26 mouse cellular contexts compared by ENCODE assay signal in the genomic region with DNA sequence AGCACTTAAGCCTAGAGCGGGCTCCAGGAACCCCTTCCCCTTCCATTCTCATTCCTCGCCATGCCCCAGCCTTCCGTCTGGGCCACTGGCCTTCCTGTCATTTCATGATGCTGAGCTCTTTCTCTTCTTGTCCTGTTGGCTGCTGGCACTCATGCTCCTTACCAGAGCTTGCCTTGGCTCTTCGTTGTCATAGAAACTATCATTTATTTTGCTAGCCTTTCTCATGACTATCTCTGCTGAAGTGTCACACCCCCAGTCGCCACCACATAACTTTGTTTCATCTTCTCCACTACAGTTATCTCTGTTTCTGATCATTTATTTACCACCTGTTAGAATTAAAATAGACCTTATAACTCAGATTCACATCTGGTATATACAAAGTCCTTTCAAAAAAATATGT.
"Had no signal": no experiment of that assay in that cellular context is flagged by ENCODE, and none has a peak within 500 bp of the region (broad histone marks: within the 10 kb centered on the region; RNA-seq: fewer than 3 reads in every experiment).

No protein-coding gene starts in this region.

- H3K4me2 ChIP-seq: embryonic facial prominence, embryonic 12.5 days; embryonic facial prominence, embryonic 13.5 days; embryonic facial prominence, embryonic 15.5 days; forebrain, embryonic 12.5 days; forebrain, embryonic 13.5 days; forebrain, embryonic 15.5 days had no signal

- H3K27ac ChIP-seq: embryonic facial prominence, embryonic 10.5 days; embryonic facial prominence, embryonic 12.5 days; embryonic facial prominence, embryonic 13.5 days; embryonic facial prominence, embryonic 15.5 days; forebrain, embryonic 10.5 days; forebrain, embryonic 12.5 days; forebrain, embryonic 13.5 days; forebrain, embryonic 15.5 days; gastrocnemius, adult 2 months; heart, adult 2 months had no signal

- DNase-seq: cerebellum, adult 9-11 months; cerebellum, postnatal 10 days; cerebellum, postnatal 14 days; cerebellum, postnatal 25 days; cerebellum, postnatal 36 days; embryo, embryonic 11 days; forebrain, postnatal 0 days; gastrocnemius, adult 2 months; gastrocnemius, postnatal 10 days; gastrocnemius, postnatal 14 days; gastrocnemius, postnatal 25 days; gastrocnemius, postnatal 36 days; heart, adult 11 months; heart, adult 18-20 months; heart, adult 2 months had no signal

- H3K9ac ChIP-seq: embryonic facial prominence, embryonic 12.5 days; embryonic facial prominence, embryonic 13.5 days; embryonic facial prominence, embryonic 15.5 days; forebrain, embryonic 12.5 days; forebrain, embryonic 13.5 days; forebrain, embryonic 15.5 days; forebrain, postnatal 0 days had no signal

- H3K4me3 ChIP-seq: embryonic facial prominence, embryonic 10.5 days; embryonic facial prominence, embryonic 12.5 days; embryonic facial prominence, embryonic 13.5 days; embryonic facial prominence, embryonic 15.5 days; erythroblast, embryonic 14.5 days; forebrain, embryonic 10.5 days; forebrain, embryonic 12.5 days; forebrain, embryonic 13.5 days; forebrain, embryonic 15.5 days; gastrocnemius, adult 2 months; heart, adult 2 months had no signal

- H3K9me3 ChIP-seq: embryonic facial prominence, embryonic 10.5 days; embryonic facial prominence, embryonic 12.5 days; embryonic facial prominence, embryonic 13.5 days; embryonic facial prominence, embryonic 15.5 days; forebrain, embryonic 10.5 days; forebrain, embryonic 12.5 days; forebrain, embryonic 13.5 days; forebrain, embryonic 15.5 days had no signal

- H3K36me3 ChIP-seq: embryonic facial prominence, embryonic 12.5 days; embryonic facial prominence, embryonic 13.5 days had no signal

- ATAC-seq: forebrain, embryonic 13.5 days; forebrain, embryonic 14.5 days; forebrain, embryonic 15.5 days; forebrain, embryonic 16.5 days; forebrain, postnatal 0 days had no signal

- H3K27me3 ChIP-seq: embryonic facial prominence, embryonic 12.5 days; embryonic facial prominence, embryonic 13.5 days; embryonic facial prominence, embryonic 15.5 days; forebrain, embryonic 12.5 days; forebrain, embryonic 13.5 days; forebrain, embryonic 15.5 days had no signal

- H3K4me1 ChIP-seq: embryonic facial prominence, embryonic 10.5 days; embryonic facial prominence, embryonic 12.5 days; embryonic facial prominence, embryonic 13.5 days; embryonic facial prominence, embryonic 15.5 days had no signal
